Mouse (Mus musculus): ENCODE results near the gene Rassf6. TPM values are rescaled to one million over a fixed set of nuclear protein-coding genes. Genes with fewer than 3 reads are reported as not detected.

Gene Rassf6
- polyA plus RNA-seq, 1 experiment from 2014 or later: 0.27 TPM

DNA sequence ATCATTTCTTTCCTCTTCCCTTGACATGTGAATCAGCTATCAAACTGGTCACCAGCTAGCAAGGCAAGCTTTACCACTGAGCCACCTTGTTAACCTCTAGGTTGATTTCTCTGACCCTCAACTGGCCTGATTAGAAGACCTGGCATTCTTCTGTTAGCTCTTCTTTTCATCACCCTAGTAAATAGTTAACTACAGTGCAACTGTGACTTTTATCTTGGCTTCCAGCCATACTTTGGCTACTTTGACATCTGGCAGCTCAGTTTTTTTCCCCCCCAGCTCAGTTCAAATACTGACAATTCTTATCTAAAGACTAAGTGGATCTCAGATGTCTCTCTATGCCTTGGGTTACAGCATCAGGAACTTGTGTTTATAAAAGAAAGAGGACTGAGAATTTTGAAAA lies 72.1 kb downstream of the Rassf6 start:
- H3K9me3 ChIP-seq (ENCODE audit: control insufficient read depth, low read length): no peaks in the 10 kb centered on the region
- H3K27me3 ChIP-seq (ENCODE audit: control insufficient read depth, insufficient read depth, low read length): no peaks in the 10 kb centered on the region
- DNase-seq (ENCODE audit: low spot score, missing footprints): no peak
- no peak overlapping the region for H3K4me3 ChIP-seq (ENCODE audit: low read depth, low read length)
- no peaks in the 10 kb centered on the region for H3K4me1 ChIP-seq (ENCODE audit: control insufficient read depth, insufficient read depth, low read length)
- H3K27ac ChIP-seq (ENCODE audit: low read depth, low read length): no peak overlapping the region
- H3K36me3 ChIP-seq (ENCODE audit: control insufficient read depth, insufficient read depth, low read length): no peaks in the 10 kb centered on the region
- H3K9ac ChIP-seq (ENCODE audit: low read length): no peak overlapping the region
- ATAC-seq (ENCODE audit: low FRiP score): no peak
- H3K4me2 ChIP-seq: no peak overlapping the region

DNA sequence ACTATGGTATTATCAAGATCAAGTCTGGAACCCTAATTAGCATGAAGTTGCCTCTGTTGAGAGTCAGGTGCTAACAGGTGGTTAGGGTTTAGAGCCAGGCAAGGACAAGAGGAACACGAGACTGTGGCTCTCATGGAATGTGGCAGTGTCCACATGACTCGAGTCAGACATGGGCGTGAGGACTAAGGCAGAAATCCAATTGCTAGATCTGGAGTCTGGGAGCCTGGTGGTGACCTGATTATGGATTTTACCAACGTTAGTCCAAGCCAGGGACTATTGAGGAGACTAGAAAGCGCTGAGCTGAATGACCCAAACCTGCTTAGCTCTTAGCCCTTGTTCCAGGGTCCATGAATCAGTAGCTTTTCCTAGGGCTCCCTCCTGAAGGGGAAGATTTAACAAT lies 72.7 kb downstream of the Rassf6 start:
- Histone ChIP-seq H3K4me2 (no peak overlapping the region), H3K27ac (ENCODE audit: low read depth, low read length) (no peak overlapping the region), H3K4me1 (ENCODE audit: control insufficient read depth, insufficient read depth, low read length) (no peaks in the 10 kb centered on the region), H3K4me3 (ENCODE audit: low read depth, low read length) (no peak overlapping the region), H3K9ac (ENCODE audit: low read length) (no peak overlapping the region), H3K36me3 (ENCODE audit: control insufficient read depth, insufficient read depth, low read length) (no peaks in the 10 kb centered on the region), H3K27me3 (ENCODE audit: control insufficient read depth, insufficient read depth, low read length) (no peaks in the 10 kb centered on the region), H3K9me3 (ENCODE audit: control insufficient read depth, low read length) (no peaks in the 10 kb centered on the region)
- DNase-seq (ENCODE audit: low spot score, missing footprints) (no peak), ATAC-seq (ENCODE audit: low FRiP score) (no peak)
- WGBS: 79% methylated on average over 5 of the region's 5 CpGs

DNA sequence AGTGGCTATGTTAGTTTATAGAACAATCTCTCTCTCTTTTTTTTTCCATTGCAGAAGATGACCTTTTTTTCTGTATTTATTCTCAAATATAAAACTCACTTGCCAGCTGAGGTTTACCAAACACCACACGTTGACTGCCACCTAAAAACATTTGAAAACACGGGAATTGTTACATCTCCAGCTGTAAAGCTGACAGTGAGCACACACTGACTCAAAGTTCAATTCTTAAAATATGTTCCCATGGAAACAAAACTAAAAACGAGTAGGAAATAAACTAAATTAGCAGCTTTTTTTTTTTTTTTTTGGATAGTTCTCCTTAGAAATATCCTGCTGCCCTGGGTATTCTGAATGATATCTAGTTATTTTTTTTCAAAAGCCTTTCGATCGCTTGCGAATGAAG lies 75.3 kb downstream of the Rassf6 start:
- H3K4me3 ChIP-seq (ENCODE audit: low read depth, low read length): no peak overlapping the region
- 83% methylated on average over 6 of the region's 6 CpGs for WGBS
- H3K9me3 ChIP-seq (ENCODE audit: control insufficient read depth, low read length): no peaks in the 10 kb centered on the region
- no peak for ATAC-seq (ENCODE audit: low FRiP score)
- no peak overlapping the region for H3K9ac ChIP-seq (ENCODE audit: low read length)
- H3K36me3 ChIP-seq (ENCODE audit: control insufficient read depth, insufficient read depth, low read length): no peaks in the 10 kb centered on the region
- no peak for DNase-seq (ENCODE audit: low spot score, missing footprints)
- no peak overlapping the region for H3K4me2 ChIP-seq
- H3K4me1 ChIP-seq (ENCODE audit: control insufficient read depth, insufficient read depth, low read length): no peaks in the 10 kb centered on the region
- H3K27me3 ChIP-seq (ENCODE audit: control insufficient read depth, insufficient read depth, low read length): no peaks in the 10 kb centered on the region
- H3K27ac ChIP-seq (ENCODE audit: low read depth, low read length): no peak overlapping the region

DNA sequence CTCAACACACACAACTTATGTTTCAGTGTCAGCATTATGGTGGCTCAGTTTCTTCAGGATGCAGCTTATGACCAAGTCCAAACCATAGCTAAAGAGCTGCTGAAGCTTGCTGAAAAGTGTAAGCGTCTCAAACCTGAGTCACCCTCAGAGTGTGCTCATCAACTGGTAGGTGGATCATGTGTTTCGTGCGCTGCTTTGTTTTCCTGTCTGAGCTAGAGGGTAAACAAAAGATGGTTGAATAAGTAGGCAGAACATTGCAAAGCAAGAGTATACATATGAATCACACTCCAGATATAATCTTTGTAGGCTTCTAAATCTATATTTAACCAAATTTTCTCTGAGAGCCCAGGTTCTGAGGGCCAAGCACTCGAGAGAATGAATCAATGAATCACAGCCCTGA lies 76.3 kb downstream of the Rassf6 start:
- no peak overlapping the region for H3K27ac ChIP-seq (ENCODE audit: low read depth, low read length)
- no peak overlapping the region for H3K4me2 ChIP-seq
- no peak overlapping the region for H3K4me3 ChIP-seq (ENCODE audit: low read depth, low read length)
- H3K9ac ChIP-seq (ENCODE audit: low read length): no peak overlapping the region
- no peak for ATAC-seq (ENCODE audit: low FRiP score)
- H3K36me3 ChIP-seq (ENCODE audit: control insufficient read depth, insufficient read depth, low read length): no peaks in the 10 kb centered on the region
- H3K27me3 ChIP-seq (ENCODE audit: control insufficient read depth, insufficient read depth, low read length): no peaks in the 10 kb centered on the region
- DNase-seq (ENCODE audit: low spot score, missing footprints): no peak
- 90% methylated on average over 4 of the region's 4 CpGs for WGBS
- no peaks in the 10 kb centered on the region for H3K9me3 ChIP-seq (ENCODE audit: control insufficient read depth, low read length)
- no peaks in the 10 kb centered on the region for H3K4me1 ChIP-seq (ENCODE audit: control insufficient read depth, insufficient read depth, low read length)

DNA sequence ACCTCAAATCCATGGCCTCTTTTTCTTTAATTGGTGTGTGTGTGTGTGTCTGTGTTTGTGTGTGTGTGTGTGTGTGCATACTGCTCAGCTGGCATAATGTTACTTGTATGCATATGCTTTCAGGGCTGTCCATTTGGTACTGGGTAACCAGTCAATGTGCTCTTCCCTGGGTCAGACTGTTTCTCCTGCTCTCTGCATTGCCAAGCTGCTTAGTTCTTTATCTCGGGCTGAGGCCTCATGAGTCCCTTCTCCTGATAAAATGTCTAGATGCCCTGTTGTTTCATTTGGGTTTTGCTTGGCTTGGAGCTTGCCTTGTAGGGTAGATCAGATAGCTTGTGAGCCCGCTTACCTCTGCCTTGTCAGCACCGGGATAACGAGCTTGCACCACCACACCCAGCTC lies 77.6 kb downstream of the Rassf6 start:
- Histone ChIP-seq H3K9me3 (ENCODE audit: control insufficient read depth, low read length) (no peaks in the 10 kb centered on the region), H3K27me3 (ENCODE audit: control insufficient read depth, insufficient read depth, low read length) (no peaks in the 10 kb centered on the region), H3K4me2 (no peak overlapping the region), H3K4me1 (ENCODE audit: control insufficient read depth, insufficient read depth, low read length) (no peaks in the 10 kb centered on the region), H3K27ac (ENCODE audit: low read depth, low read length) (no peak overlapping the region), H3K9ac (ENCODE audit: low read length) (no peak overlapping the region), H3K4me3 (ENCODE audit: low read depth, low read length) (no peak overlapping the region), H3K36me3 (ENCODE audit: control insufficient read depth, insufficient read depth, low read length) (no peaks in the 10 kb centered on the region)
- ATAC-seq (ENCODE audit: low FRiP score) (no peak), DNase-seq (ENCODE audit: low spot score, missing footprints) (no peak)
- WGBS: 91% methylated on average over 4 of the region's 4 CpGs

DNA sequence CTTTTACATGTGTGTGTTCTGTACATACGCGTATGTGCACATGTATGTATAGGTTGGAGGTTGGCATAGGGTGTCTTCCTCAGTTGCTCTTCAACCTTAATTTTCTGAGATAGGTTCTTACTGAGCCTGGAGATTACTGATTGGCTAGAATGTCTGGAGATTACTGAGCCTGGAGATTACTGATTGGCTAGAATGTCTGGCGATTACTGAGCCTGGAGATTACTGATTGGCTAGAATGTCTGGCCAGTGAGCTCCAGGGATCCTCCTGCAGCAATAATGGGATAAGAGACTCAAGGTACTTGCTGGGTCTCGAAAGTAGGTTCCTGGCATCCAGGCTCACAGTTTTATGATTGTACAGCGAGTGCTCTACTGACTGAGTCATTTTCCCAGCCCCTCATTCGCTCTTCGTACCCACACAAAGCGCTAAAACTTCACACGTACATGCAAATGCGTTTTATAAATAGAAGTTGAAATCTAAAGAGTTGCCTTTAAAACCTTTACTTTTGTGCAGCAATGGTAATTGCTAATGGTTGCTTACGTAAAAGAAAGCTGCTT lies 78.7 kb downstream of the Rassf6 start:
- Histone ChIP-seq H3K4me1 (ENCODE audit: control insufficient read depth, insufficient read depth, low read length) (no peaks in the 10 kb centered on the region), H3K9ac (ENCODE audit: low read length) (no peak overlapping the region), H3K4me3 (ENCODE audit: low read depth, low read length) (no peak overlapping the region), H3K9me3 (ENCODE audit: control insufficient read depth, low read length) (no peaks in the 10 kb centered on the region), H3K4me2 (no peak overlapping the region), H3K27ac (ENCODE audit: low read depth, low read length) (no peak overlapping the region), H3K36me3 (ENCODE audit: control insufficient read depth, insufficient read depth, low read length) (no peaks in the 10 kb centered on the region), H3K27me3 (ENCODE audit: control insufficient read depth, insufficient read depth, low read length) (no peaks in the 10 kb centered on the region)
- ATAC-seq (ENCODE audit: low FRiP score): no peak
- no peak for DNase-seq (ENCODE audit: low spot score, missing footprints)
- WGBS: 95% methylated on average over 11 of the region's 11 CpGs

DNA sequence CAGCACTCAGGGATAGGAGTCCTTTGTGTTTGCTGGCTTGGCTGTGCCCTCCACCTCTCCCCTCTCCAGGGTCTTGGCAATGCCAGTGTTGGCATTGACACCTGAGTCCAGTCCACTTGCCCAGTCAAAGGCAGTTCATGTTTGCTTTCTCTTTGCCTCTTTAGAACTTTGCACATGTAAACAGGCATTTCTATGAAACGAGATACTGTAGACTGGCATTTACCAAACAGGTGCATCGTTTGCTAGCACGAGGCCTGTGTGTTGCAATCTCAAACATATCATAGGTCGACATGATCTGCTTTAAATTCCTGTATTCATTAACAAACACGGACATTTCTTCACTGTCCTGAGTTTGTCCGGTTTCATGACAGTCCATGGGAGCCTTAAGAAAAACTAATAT lies 79.7 kb downstream of the Rassf6 start, which contains the start of gene 5830473C10Rik:
Gene 5830473C10Rik (plus strand): TSS at position 365 of the 400 bp plus-strand sequence.
- Histone ChIP-seq H3K4me3 (ENCODE audit: low read depth, low read length) (no peak within 1 kb of the TSS), H3K27ac (ENCODE audit: low read depth, low read length) (no peak within 1 kb of the TSS), H3K4me2 (no peak within 1 kb of the TSS), H3K4me1 (ENCODE audit: control insufficient read depth, insufficient read depth, low read length) (no peaks in the 10 kb centered on the region), H3K36me3 (ENCODE audit: control insufficient read depth, insufficient read depth, low read length) (no peaks in the 10 kb centered on the region), H3K9me3 (ENCODE audit: control insufficient read depth, low read length) (no peaks in the 10 kb centered on the region), H3K27me3 (ENCODE audit: control insufficient read depth, insufficient read depth, low read length) (no peaks in the 10 kb centered on the region), H3K9ac (ENCODE audit: low read length) (no peak within 1 kb of the TSS)
- ATAC-seq (ENCODE audit: low FRiP score) (no peak), DNase-seq (ENCODE audit: low spot score, missing footprints) (no peak)
- 91% methylated on average over 6 of the region's 6 CpGs for WGBS

DNA sequence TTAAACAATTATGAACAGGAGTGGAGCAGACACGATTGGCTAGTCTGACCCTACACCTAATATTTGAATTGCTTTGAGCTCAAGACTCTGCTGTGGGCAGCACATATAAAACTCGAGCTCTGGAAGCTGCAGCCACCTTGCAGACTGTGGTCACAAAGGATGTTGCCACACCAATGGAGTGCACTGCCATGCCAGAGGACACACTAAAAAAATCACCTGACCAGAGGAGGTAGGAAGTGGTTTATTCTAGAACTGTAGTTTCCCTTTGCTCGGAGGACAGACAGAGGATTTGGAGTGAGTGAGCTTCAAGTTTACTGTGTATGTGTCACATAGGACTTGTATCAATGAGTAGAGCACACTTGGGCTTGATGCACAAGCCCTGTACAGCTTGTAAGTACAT lies 84.4 kb downstream of the Rassf6 start:
- no peaks in the 10 kb centered on the region for H3K27me3 ChIP-seq (ENCODE audit: control insufficient read depth, insufficient read depth, low read length)
- DNase-seq (ENCODE audit: low spot score, missing footprints): no peak
- no peak overlapping the region for H3K9ac ChIP-seq (ENCODE audit: low read length)
- H3K4me1 ChIP-seq (ENCODE audit: control insufficient read depth, insufficient read depth, low read length): no peaks in the 10 kb centered on the region
- no peak for ATAC-seq (ENCODE audit: low FRiP score)
- no peak overlapping the region for H3K4me3 ChIP-seq (ENCODE audit: low read depth, low read length)
- H3K9me3 ChIP-seq (ENCODE audit: control insufficient read depth, low read length): no peaks in the 10 kb centered on the region
- H3K36me3 ChIP-seq (ENCODE audit: control insufficient read depth, insufficient read depth, low read length): no peaks in the 10 kb centered on the region
- no peak overlapping the region for H3K27ac ChIP-seq (ENCODE audit: low read depth, low read length)
- WGBS: 76% methylated on average over 3 of the region's 3 CpGs
- no peak overlapping the region for H3K4me2 ChIP-seq
